Mouse (Mus musculus) adrenal gland, adult 8-10 months (tissue): ENCODE data around the gene Ptprc. TPM values are rescaled to one million over a fixed set of nuclear protein-coding genes. Genes with fewer than 3 reads are reported as not detected.

Source experiments
- DNase-seq: peaks from one replicate; pipeline ENCODE4 v3.0.0; 2022
- total RNA-seq, 4 experiments: library from RNA; stranded (reverse); gene quantifications; 2 replicates each; pipeline ENCODE4 v1.2.4; 2022

Ptprc gene
- 10 to 100 TPM in 2 of 4 experiments, 1 to 10 TPM in 2; 6.8 to 18.3 (median 12.3) TPM for total RNA-seq

DNA sequence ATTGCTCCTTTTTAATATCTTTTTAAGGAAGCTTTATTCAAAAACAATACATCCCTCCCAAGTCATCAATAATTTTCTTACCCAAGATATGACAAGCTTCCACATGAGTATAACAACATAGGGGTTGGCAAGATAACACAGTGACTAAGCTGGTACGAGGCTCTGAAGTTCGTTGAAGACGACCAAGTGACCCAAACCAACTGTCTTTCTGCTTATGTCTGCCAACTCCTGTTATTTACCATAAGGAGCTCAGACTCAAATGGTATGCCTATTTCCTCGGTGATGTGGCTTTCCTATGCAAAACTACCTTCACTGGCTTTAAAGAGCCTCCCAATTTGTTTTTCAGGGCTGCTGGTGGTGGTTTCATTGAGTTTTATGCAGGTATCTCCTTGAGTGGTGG, at the start of gene Ptprc:
Ptprc (minus strand) TSS at position 215 of the 400 bp plus-strand sequence.
- DNase-seq: no peak

DNA sequence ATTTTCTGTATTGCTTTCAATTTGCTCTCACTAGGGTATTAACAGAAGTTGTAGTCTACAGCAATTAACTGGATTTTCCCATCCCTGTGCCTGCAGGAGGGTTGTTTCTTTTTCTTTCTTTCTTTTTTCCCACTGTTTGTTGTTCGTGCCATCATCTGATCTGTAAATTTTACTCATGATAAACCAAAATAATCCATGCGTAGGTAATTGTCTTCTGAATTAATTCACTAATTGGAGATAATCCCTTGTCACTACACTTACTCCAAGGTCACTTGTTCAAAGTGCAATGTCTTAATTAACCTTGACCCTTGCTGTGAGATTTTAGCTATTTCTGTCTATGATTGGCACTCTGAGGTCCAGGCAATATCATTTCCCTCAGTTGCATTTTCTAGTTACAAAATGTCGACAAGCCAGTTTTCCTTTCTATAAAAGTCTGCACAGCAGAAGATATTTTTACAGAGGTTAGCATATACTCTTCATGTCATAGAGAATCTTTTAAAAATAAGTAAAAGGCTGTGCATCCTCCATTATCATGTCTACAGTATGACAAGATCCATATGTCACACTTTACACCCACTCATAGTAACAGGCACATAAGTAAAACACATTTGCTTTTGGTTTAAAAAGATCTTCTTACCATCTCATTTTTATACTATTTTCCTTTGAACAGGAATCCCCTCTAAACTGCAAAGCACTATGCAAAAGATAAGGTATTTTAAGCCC, 39.4 kb upstream of the Ptprc start:
- no peak for DNase-seq

GRCm38 (mm10) chr1:138210387-138211024, 35.0 kb upstream of the Ptprc start:
- no peak for DNase-seq

GRCm38 (mm10) chr1:138209751-138210150, 34.2 kb upstream of the Ptprc start:
- no peak for DNase-seq

- no peak for DNase-seq
Observed at GRCm38 (mm10) chr1:138206041-138206440, 30.5 kb upstream of the Ptprc start.

DNA sequence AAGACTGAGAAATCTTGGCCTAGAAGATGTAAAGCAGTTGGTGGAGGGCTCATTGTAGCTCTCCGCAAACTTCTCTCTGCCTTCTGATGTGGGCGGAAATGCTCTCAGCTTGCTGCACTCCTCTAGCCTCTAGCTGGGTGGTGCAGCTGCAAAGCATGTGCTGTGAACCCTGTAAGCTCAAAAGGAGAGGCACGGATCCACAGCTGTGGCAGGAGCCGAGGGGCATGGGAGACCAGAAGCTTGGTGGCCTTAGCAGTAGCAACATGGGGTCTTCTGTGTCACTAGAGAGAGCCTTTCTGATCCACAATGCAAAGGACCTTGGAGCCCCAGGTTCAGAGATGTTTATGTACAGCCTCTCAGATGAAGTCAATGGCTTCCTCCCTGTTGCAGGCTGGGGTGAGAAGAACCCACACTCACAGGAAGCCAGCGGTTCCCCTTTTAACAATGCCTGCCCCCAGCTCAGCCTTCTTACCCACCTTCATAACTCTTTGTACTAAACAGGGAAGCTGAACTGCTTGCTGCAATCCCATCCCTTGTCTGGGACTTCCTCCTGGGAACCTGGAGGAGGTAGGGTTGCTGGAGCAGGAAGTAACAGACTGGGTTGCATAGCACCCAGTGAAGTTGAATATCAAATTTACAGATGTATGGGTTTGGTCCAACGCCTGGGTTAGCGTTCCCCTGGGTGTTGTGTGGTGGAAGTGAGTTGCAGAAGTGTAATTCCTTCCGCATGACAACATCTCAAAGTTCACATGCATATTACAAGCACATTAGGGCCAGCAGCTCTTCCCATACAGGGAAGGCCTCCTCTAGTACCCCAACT, 16.4 kb upstream of the Ptprc start:
- DNase-seq: no peak

- DNase-seq: no peak
Observed at GRCm38 (mm10) chr1:138188131-138188530, 12.6 kb upstream of the Ptprc start.

GRCm38 (mm10) chr1:138185904-138186303, 10.4 kb upstream of the Ptprc start:
- DNase-seq: no peak

GRCm38 (mm10) chr1:138180081-138180480, 4.6 kb upstream of the Ptprc start:
- no peak for DNase-seq

DNA sequence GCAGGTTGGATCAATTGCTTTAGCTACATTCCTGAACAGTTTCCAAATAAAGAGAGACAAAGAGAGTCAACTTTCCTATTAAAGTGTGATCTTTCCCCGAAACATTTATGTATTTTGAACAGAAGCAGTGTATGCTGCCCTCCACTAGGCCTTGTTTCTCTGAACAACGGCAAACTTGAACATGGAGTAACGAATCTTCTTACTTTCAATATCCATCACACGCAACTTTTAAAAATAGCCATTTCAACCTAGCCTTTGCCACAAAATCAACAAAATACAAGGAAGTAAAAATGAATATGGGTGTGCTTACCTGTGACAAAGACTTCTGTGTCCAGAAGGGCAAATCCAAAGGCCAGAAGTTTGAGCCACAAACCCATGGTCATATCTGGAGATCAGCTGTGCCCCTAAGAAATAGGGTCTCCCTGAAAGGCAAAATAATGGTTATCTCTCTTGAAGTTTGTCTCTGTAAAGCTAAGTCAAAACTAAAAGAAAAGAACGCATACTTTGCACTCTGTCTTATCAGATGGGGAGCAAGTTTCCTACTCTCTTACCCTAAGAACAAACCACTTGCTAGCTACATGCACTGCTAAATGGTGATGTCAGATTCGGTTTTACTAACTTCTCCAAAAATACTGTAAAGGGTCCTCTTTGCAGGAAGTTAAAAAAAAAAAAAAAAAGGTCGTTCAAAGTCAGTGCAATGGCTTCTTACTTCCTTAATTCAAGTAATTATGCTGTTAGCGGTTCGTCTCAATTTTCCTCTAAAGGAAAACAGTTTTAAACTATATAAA, 609 bp downstream of the Ptprc start:
- no peak for DNase-seq

DNA sequence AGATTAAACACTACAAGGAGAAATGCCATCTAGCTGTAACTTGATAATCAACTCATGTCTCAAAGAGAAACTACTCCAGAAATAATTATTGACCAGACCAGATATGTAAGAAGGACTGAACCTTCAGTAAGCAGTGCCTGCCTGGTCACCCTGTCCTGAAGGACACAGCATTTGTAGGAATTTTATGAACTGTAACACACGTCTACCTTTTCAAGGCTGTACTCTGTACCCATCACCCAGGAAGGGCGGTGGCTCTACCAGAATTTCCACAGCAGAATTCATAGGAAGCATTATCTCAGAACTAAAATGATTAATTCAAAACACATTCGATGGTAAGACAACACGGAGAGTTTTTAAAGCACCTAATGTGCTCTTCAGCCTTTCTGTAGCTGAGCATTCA, 1.4 kb downstream of the Ptprc start:
- DNase-seq: no peak

DNA sequence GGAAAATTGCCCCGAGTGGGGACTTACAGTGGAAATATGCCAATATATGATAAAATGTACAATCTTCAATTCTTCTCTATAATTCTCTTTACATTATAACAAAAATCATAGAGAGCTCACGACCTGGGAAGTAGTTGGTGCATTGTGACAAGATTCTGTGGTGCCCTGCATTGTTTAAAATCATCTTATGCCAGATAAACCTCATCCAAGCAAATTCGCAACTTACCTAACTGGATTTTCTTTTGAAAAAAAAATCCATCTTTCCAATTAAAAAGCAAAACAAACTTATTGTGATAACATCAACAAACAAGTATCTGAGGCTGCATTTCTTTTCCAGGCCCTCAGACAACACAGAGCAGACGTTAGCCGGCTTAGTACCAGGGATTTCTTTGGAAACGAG, 1.8 kb downstream of the Ptprc start:
- no peak for DNase-seq

DNA sequence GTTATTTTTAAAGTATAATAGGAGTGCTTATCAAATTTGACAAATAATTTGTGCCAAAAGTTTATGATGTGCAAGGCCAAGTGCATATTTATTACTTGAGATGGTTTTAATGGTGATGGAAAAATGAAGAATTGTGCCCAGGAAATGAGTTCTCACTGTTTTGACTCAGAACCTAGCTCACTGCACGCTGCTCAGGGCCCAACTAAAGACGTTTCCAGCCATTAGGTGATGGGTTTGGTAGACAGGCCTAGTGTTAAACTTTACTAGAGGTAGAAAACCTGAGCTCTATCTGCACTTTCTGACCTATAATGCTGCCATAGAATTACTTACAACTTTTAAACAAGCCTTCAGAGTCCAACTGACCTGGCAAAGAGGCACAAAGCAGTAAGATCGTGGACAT, 3.0 kb downstream of the Ptprc start:
- no peak for DNase-seq

- DNase-seq: no peak
Observed at GRCm38 (mm10) chr1:138172096-138172495, 3.4 kb downstream of the Ptprc start.

DNA sequence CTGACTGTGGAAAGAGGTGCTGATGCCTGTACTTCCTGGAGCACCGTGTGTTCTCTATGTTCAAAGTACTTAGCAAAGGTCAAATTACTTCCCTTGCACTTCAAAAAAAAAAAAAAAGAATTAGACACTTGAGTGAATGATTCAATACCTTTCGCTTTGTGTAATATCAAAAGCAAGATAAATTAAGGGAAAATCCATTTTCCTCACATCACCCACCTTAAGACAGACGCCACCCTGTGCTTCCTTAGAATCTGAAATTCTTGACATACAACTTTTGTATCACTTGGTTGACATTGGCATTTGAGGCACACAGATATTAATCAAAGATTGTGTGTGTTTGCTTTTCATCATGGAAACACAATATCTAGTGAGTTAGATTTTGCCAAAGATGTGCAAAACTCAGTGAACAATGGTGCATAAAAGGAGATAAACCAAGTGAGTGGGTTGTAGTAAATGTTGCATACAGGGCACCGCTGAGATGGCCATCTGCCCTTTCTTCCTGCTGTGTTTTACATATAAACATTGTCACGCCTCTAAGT, 9.2 kb downstream of the Ptprc start:
- no peak for DNase-seq

GRCm38 (mm10) chr1:138162638-138163037, 12.9 kb downstream of the Ptprc start:
- DNase-seq: no peak

DNA sequence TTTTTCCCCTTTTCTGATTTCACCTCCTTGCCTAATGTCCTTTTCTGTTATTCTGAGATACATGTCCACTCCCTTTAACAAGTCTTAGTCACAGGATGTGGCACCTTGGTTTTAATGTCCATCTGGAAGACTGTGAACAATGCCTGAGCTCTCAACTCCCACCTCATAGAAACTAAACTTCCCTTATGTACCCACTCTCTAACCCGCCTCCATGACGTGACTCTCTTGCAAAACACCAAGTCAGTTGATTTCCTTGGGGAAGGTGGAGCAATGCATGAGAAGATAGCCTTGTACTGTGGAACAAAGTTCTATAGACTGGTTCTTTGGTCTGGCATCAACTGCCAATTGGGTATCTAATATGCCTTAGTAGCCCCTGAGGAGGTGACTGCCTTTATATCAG, 16.6 kb downstream of the Ptprc start:
- DNase-seq: no peak

- no peak for DNase-seq
Observed at GRCm38 (mm10) chr1:138158236-138158635, 17.3 kb downstream of the Ptprc start.

DNA sequence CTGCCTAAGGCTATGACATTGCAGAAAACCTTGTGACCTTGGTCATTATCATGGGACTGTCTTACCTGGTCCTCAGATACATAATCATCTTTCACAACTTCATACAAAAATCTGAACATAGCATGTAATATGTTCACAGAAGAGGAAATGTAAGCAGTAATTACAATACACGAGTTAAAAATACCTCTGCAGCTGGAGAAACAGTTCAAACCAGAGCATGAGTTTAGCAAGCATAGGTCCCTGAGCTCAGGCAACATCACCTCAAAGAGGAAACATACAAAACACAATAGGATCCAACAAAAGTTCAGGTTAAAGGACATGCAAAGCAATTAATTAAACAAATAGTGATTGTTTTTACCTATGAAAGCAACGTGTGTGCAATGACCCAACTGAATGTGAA, 17.8 kb downstream of the Ptprc start:
- no peak for DNase-seq

GRCm38 (mm10) chr1:138157008-138157407, 18.5 kb downstream of the Ptprc start:
- DNase-seq: no peak

GRCm38 (mm10) chr1:138154185-138154785, 21.2 kb downstream of the Ptprc start:
- no peak for DNase-seq

DNA sequence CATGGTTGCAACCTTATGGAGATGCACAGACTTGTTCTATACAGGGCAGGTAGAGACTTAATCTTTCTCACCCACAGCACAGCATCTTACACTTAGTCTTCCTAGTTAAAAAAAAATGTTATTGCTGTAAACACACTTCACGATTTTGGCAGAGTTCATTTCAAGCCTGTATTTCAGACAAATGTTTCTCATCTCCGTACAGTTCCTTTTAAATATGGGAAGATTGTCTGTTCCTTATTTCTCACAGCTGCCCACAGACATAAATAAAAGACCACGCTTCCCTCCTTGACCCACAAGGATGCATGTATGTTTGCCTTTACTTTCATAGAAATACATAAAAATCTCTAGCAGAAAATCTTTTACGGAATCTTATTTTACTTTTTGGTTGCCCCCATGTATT, 22.4 kb downstream of the Ptprc start:
- no peak for DNase-seq
